In genomic region chr10:30803587-30804253, GRCm38 (mm10) we compare ENCODE assay signal across 8 mouse cellular contexts. TPM values are rescaled to one million over a fixed set of nuclear protein-coding genes. Genes with fewer than 3 reads are reported as not detected.
DNase-seq lines count a peak whose midpoint lies in the region; ATAC-seq lines count a peak whose summit lies in the region.

No protein-coding gene starts in this region.

- 39% methylated on average over 7 of the region's 7 CpGs for WGBS in heart, embryonic 11.5 days (ENCODE audit: insufficient replicate concordance)
- WGBS in forebrain, embryonic 11.5 days, result 40% methylated on average over 7 of the region's 7 CpGs

- ATAC-seq in heart, embryonic 11.5 days (replicated peaks; ENCODE audit: insufficient number of reproducible peaks, low FRiP score, low TSS enrichment), result no peak
- ATAC-seq in forebrain, embryonic 11.5 days (replicated peaks; ENCODE audit: low FRiP score), result peak; percentile 6
- ATAC-seq in neutrophil, adult 5-6 weeks (ENCODE audit: extremely low read depth, insufficient number of reproducible peaks, low FRiP score, poor library complexity, severe bottlenecking), result peak; percentile 53

- H3K9me3 ChIP-seq in heart, embryonic 11.5 days (replicated peaks; ENCODE audit: control insufficient read depth, low read length), result no peaks in the 10 kb centered on the region
- H3K9me3 ChIP-seq in forebrain, embryonic 11.5 days (ENCODE audit: control insufficient read depth, low read length), result no peaks in the 10 kb centered on the region

- H3K36me3 ChIP-seq in heart, embryonic 11.5 days (ENCODE audit: control insufficient read depth, insufficient read depth, low read length), result no peaks in the 10 kb centered on the region
- no peaks in the 10 kb centered on the region for H3K36me3 ChIP-seq in forebrain, embryonic 11.5 days (ENCODE audit: control insufficient read depth, insufficient read depth, low read length)

- H3K4me1 ChIP-seq in heart, embryonic 11.5 days (ENCODE audit: control insufficient read depth, insufficient read depth, low read length), result peaks cover 2% of the 10 kb centered on the region; the same call in 1 of the 2 replicates
- no peaks in the 10 kb centered on the region; the same call in 1 of the 2 replicates for H3K4me1 ChIP-seq in forebrain, embryonic 11.5 days (replicated peaks; ENCODE audit: control insufficient read depth, insufficient read depth, low read length)

- DNase-seq in heart, adult 9 months (ENCODE audit: low spot score in 2 of 2), result no peak
- peak; percentile 13 for DNase-seq in thymus, postnatal 4 days
- no peak for DNase-seq in thymus, adult 18-20 months
- DNase-seq in forebrain, embryonic 11.5 days (ENCODE audit: low spot score), result no peak
- peak; percentile 54 for DNase-seq in liver
- no peak for DNase-seq in ovary, postnatal 10 days (ENCODE audit: low spot score)

- H3K4me3 ChIP-seq in heart, embryonic 11.5 days (ENCODE audit: low read depth, low read length), result peak overlapping the region; percentile 85
- H3K4me3 ChIP-seq in forebrain, embryonic 11.5 days (ENCODE audit: low read depth, low read length), result peak overlapping the region; percentile 73

- H3K9ac ChIP-seq in heart, embryonic 11.5 days (ENCODE audit: low read depth, low read length), result peak overlapping the region; percentile 86
- H3K9ac ChIP-seq in forebrain, embryonic 11.5 days (ENCODE audit: low read length), result peak overlapping the region; percentile 74

- peak overlapping the region; percentile 76 for H3K4me2 ChIP-seq in heart, embryonic 11.5 days
- peak overlapping the region; percentile 62 for H3K4me2 ChIP-seq in forebrain, embryonic 11.5 days (ENCODE audit: low read depth, low read length, severe bottlenecking)

- H3K27ac ChIP-seq in heart, embryonic 11.5 days (ENCODE audit: low read depth, low read length), result peak overlapping the region; percentile 94
- H3K27ac ChIP-seq in forebrain, embryonic 11.5 days (ENCODE audit: low read depth, low read length), result peak overlapping the region; percentile 90

- no peaks in the 10 kb centered on the region for H3K27me3 ChIP-seq in heart, embryonic 11.5 days (ENCODE audit: control insufficient read depth, insufficient read depth, low read length)
- H3K27me3 ChIP-seq in forebrain, embryonic 11.5 days (ENCODE audit: control insufficient read depth, insufficient read depth, low read length), result no peaks in the 10 kb centered on the region

RNA-seq across cellular contexts. Expression of gene Ncoa7, which starts 0.6 kb away (rescaled TPM):
- polyA plus RNA-seq in heart, embryonic 11.5 days (2014; fragmentation: Nextera tagmentation; extraction: Ambion mirVana), result 10.1 and 11.4 TPM in 2 replicates
- polyA plus RNA-seq in forebrain, embryonic 11.5 days (2014; fragmentation: Nextera tagmentation; extraction: Ambion mirVana), result 7.6 and 8.8 TPM in 2 replicates
- 9.6 and 13.3 TPM in 2 replicates for total RNA-seq in neutrophil, adult 5-6 weeks (2017)

RNA-seq across cellular contexts. Expression of gene Hey2, which starts 38.9 kb away (rescaled TPM):
- polyA plus RNA-seq in heart, embryonic 11.5 days (2014; fragmentation: Nextera tagmentation; extraction: Ambion mirVana), result 23.2 and 29.9 TPM in 2 replicates
- polyA plus RNA-seq in forebrain, embryonic 11.5 days (2014; fragmentation: Nextera tagmentation; extraction: Ambion mirVana), result 2.3 and 2.4 TPM in 2 replicates
- 0.25 TPM in 1 of 2 replicates, not detected in the other for total RNA-seq in neutrophil, adult 5-6 weeks (2017)

Comparison
In these comparisons a context has a peak if more than half of its experiments do, and no peak if none do; other contexts are left out.
1. DNase-seq: peak in thymus, postnatal 4 days (single experiment) and liver (single experiment); none in heart, adult 9 months (0 of 2), thymus, adult 18-20 months (0 of 2), forebrain, embryonic 11.5 days (single experiment) and ovary, postnatal 10 days (single experiment).